Mouse (Mus musculus): ENCODE results near the gene Gm3415.

DNA sequence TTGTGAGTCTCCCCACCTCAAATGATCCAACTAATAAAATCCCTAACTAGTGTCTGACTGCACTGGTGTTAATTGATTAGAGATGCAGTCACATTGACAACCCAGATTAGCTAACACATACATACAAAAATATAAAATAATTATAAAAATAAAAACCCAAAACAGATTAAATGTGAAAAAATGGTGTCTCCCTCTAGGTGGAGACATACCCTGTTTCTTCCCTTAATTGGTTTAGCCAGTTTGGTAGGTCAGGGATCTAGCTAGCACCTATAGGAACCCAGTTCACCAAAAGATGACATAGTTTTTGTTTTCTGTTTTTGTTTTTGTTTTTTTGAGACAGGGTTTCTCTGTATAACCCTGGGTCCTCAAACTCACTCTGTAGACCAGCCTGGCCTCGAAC lies 8.3 kb downstream of the Gm3415 start:
- TF ChIP-seq CTCF (IDR thresholded peaks at IDR 0.05; ENCODE audit: low read depth, low read length) (no peak), POLR2A (IDR thresholded peaks at IDR 0.05; ENCODE audit: insufficient read depth, low read length) (no peak), EP300 (IDR thresholded peaks at IDR 0.05; ENCODE audit: insufficient read depth, low read depth, low read length) (no peak)

Data from ES-Bruce4 (cell line).